Mouse (Mus musculus) midbrain, embryonic 12.5 days (tissue): ENCODE measurements around the gene Abtb2. TPM values are rescaled to one million over a fixed set of nuclear protein-coding genes. Genes with fewer than 3 reads are reported as not detected.

Experiments
- ATAC-seq: fragments of 200-750 bp; cut with Nextera tagmentation; 2 replicates; pipeline ENCODE4 v1.8.0; 2017; ENCODE audit warnings: low read depth, moderate TSS enrichment, moderate library complexity; ENCODE audit not compliant: low FRiP score
- H3K27ac ChIP-seq: fragments of 300-500 bp; sonication (generic); replicated peaks from 2 replicates; pipeline ENCODE4 v1.5.1; 2016; ENCODE audit warnings: mild to moderate bottlenecking
- H3K27me3 ChIP-seq: fragments of 300-500 bp; sonication (generic); 2 replicates; pipeline ENCODE4 v1.6.1; 2016; ENCODE audit warnings: mild to moderate bottlenecking
- H3K36me3 ChIP-seq: fragments of 300-500 bp; sonication (generic); 2 replicates; pipeline ENCODE4 v1.6.1; 2016
- H3K4me1 ChIP-seq: fragments of 300-500 bp; sonication (generic); 2 replicates; pipeline ENCODE4 v1.6.1; 2016
- H3K4me2 ChIP-seq: fragments of 300-500 bp; sonication (generic); replicated peaks from 2 replicates; pipeline ENCODE4 v1.6.1; 2016; ENCODE audit warnings: mild to moderate bottlenecking, moderate library complexity
- H3K4me3 ChIP-seq: fragments of 300-500 bp; sonication (generic); 2 replicates; pipeline ENCODE4 v1.5.1; 2016; ENCODE audit warnings: mild to moderate bottlenecking
- H3K9ac ChIP-seq: fragments of 300-500 bp; sonication (generic); replicated peaks from 2 replicates; pipeline ENCODE4 v1.6.1; 2016; ENCODE audit warnings: mild to moderate bottlenecking, moderate library complexity
- H3K9me3 ChIP-seq: fragments of 300-500 bp; sonication (generic); 2 replicates; pipeline ENCODE4 v1.6.1; 2016; ENCODE audit warnings: mild to moderate bottlenecking
- WGBS: fragments of 180-500 bp; shearing (Covaris S2); methylation state at CpG from one replicate; pipeline ENCODE4 v1.1.7; 2016; 5-methylcytosine and 5-hydroxymethylcytosine counted together
- polyA plus RNA-seq: library from polyadenylated mRNA; unstranded; fragments of >200 nt; fragmentation: Nextera tagmentation; extraction: Ambion mirVana; gene quantifications from 2 replicates; pipeline ENCODE4 v1.2.1, GENCODE M21; 2016

Abtb2 gene
- polyA plus RNA-seq, 1 experiment from 2014 or later = 20.7 TPM

- no peak for ATAC-seq
Observed at GRCm38 (mm10) chr2:103703336-103703735, 137.2 kb downstream of the Abtb2 start.

GRCm38 (mm10) chr2:103703865-103704264 lies 137.8 kb downstream of the Abtb2 start:
- no peak for ATAC-seq

More at GRCm38 (mm10) chr2:103703336-103703735, 137.2 kb downstream of the Abtb2 start:
- Histone ChIP-seq H3K4me3 (no peak overlapping the region), H3K9ac (no peak overlapping the region), H3K4me2 (no peak overlapping the region), H3K36me3 (peaks cover 38% of the 10 kb centered on the region), H3K27ac (no peak overlapping the region), H3K9me3 (no peaks in the 10 kb centered on the region), H3K4me1 (peaks cover 10% of the 10 kb centered on the region), H3K27me3 (no peaks in the 10 kb centered on the region)
- WGBS = 81% methylated on average over 10 of the region's 10 CpGs

GRCm38 (mm10) chr2:103705826-103706225 lies 139.7 kb downstream of the Abtb2 start:
- Histone ChIP-seq H3K4me2 (no peak overlapping the region), H3K4me1 (peaks cover 10% of the 10 kb centered on the region), H3K9me3 (no peaks in the 10 kb centered on the region), H3K27me3 (no peaks in the 10 kb centered on the region), H3K27ac (no peak overlapping the region), H3K4me3 (no peak overlapping the region), H3K36me3 (peaks cover 58% of the 10 kb centered on the region), H3K9ac (no peak overlapping the region)
- no peak for ATAC-seq
- 89% methylated on average over 4 of the region's 4 CpGs for WGBS

More at GRCm38 (mm10) chr2:103703865-103704264, 137.8 kb downstream of the Abtb2 start:
- Histone ChIP-seq H3K4me3 (no peak overlapping the region), H3K9me3 (no peaks in the 10 kb centered on the region), H3K36me3 (peaks cover 42% of the 10 kb centered on the region), H3K9ac (no peak overlapping the region), H3K4me1 (peaks cover 10% of the 10 kb centered on the region), H3K27me3 (no peaks in the 10 kb centered on the region), H3K4me2 (no peak overlapping the region), H3K27ac (no peak overlapping the region)
- WGBS = 89% methylated on average over 4 of the region's 4 CpGs

GRCm38 (mm10) chr2:103706226-103706625 lies 140.1 kb downstream of the Abtb2 start:
- Histone ChIP-seq H3K27me3 (no peaks in the 10 kb centered on the region), H3K9me3 (no peaks in the 10 kb centered on the region), H3K27ac (no peak overlapping the region), H3K4me1 (peaks cover 10% of the 10 kb centered on the region), H3K4me2 (no peak overlapping the region), H3K9ac (no peak overlapping the region), H3K36me3 (peaks cover 62% of the 10 kb centered on the region), H3K4me3 (no peak overlapping the region)
- ATAC-seq = peak; percentile 63; the same call in 1 of the 2 replicates
- 60% methylated on average over 11 of the region's 11 CpGs for WGBS

- WGBS = 84% methylated on average over 6 of the region's 6 CpGs
Observed at GRCm38 (mm10) chr2:103707056-103707776, 141.1 kb downstream of the Abtb2 start.

GRCm38 (mm10) chr2:103710849-103711248 lies 144.7 kb downstream of the Abtb2 start:
- no peak overlapping the region for H3K4me3 ChIP-seq
- no peak overlapping the region for H3K9ac ChIP-seq
- 97% methylated on average over 7 of the region's 7 CpGs for WGBS
- H3K36me3 ChIP-seq = peaks cover 64% of the 10 kb centered on the region
- no peak overlapping the region for H3K4me2 ChIP-seq
- no peak overlapping the region for H3K27ac ChIP-seq
- no peak for ATAC-seq
- peaks cover 9% of the 10 kb centered on the region for H3K4me1 ChIP-seq
- H3K27me3 ChIP-seq = no peaks in the 10 kb centered on the region
- no peaks in the 10 kb centered on the region for H3K9me3 ChIP-seq

More at GRCm38 (mm10) chr2:103707056-103707776, 141.1 kb downstream of the Abtb2 start:
- Histone ChIP-seq H3K4me1 (peaks cover 10% of the 10 kb centered on the region), H3K9me3 (no peaks in the 10 kb centered on the region), H3K9ac (no peak overlapping the region), H3K4me3 (no peak overlapping the region), H3K27ac (no peak overlapping the region), H3K4me2 (no peak overlapping the region), H3K36me3 (peaks cover 67% of the 10 kb centered on the region), H3K27me3 (no peaks in the 10 kb centered on the region)
- no peak for ATAC-seq

- Histone ChIP-seq H3K9ac (no peak overlapping the region), H3K36me3 (peaks cover 68% of the 10 kb centered on the region)
Observed at GRCm38 (mm10) chr2:103713831-103714230, 147.7 kb downstream of the Abtb2 start.

GRCm38 (mm10) chr2:103714412-103714811 lies 148.3 kb downstream of the Abtb2 start:
- Histone ChIP-seq H3K4me1 (no peaks in the 10 kb centered on the region), H3K36me3 (peaks cover 63% of the 10 kb centered on the region), H3K9me3 (no peaks in the 10 kb centered on the region), H3K4me2 (no peak overlapping the region), H3K9ac (no peak overlapping the region), H3K4me3 (no peak overlapping the region), H3K27ac (no peak overlapping the region), H3K27me3 (no peaks in the 10 kb centered on the region)
- 72% methylated on average over 4 of the region's 4 CpGs for WGBS
- no peak for ATAC-seq

More at GRCm38 (mm10) chr2:103713831-103714230, 147.7 kb downstream of the Abtb2 start:
- Histone ChIP-seq H3K4me1 (no peaks in the 10 kb centered on the region), H3K9me3 (no peaks in the 10 kb centered on the region), H3K27ac (no peak overlapping the region), H3K27me3 (no peaks in the 10 kb centered on the region), H3K4me3 (no peak overlapping the region), H3K4me2 (no peak overlapping the region)
- no peak for ATAC-seq
- WGBS = 87% methylated on average over 7 of the region's 7 CpGs

- Histone ChIP-seq H3K27ac (no peak overlapping the region), H3K4me1 (no peaks in the 10 kb centered on the region), H3K4me2 (no peak overlapping the region), H3K27me3 (no peaks in the 10 kb centered on the region), H3K9me3 (no peaks in the 10 kb centered on the region), H3K36me3 (peaks cover 70% of the 10 kb centered on the region), H3K9ac (no peak overlapping the region), H3K4me3 (no peak overlapping the region)
- peak; percentile 81 for ATAC-seq
- WGBS = 58% methylated on average over 8 of the region's 8 CpGs
Observed at GRCm38 (mm10) chr2:103718594-103719291, 152.6 kb downstream of the Abtb2 start.

- WGBS = 83% methylated on average over 7 of the region's 7 CpGs
- Histone ChIP-seq H3K9ac (no peak overlapping the region), H3K36me3 (peaks cover 75% of the 10 kb centered on the region), H3K27ac (no peak overlapping the region), H3K4me3 (no peak overlapping the region), H3K4me1 (no peaks in the 10 kb centered on the region), H3K4me2 (no peak overlapping the region), H3K9me3 (no peaks in the 10 kb centered on the region), H3K27me3 (no peaks in the 10 kb centered on the region)
- peak; percentile 25 for ATAC-seq
Observed at GRCm38 (mm10) chr2:103719292-103719646, 153.2 kb downstream of the Abtb2 start.

- Histone ChIP-seq H3K4me2 (no peak overlapping the region), H3K27ac (no peak overlapping the region)
- WGBS = 83% methylated on average over 2 of the region's 2 CpGs
Observed at GRCm38 (mm10) chr2:103724521-103724920, 158.4 kb downstream of the Abtb2 start.

GRCm38 (mm10) chr2:103728027-103728540 lies 162.0 kb downstream of the Abtb2 start:
- no peak overlapping the region for H3K4me3 ChIP-seq
- H3K4me1 ChIP-seq = no peaks in the 10 kb centered on the region
- H3K4me2 ChIP-seq = no peak overlapping the region
- ATAC-seq = no peak
- no peak overlapping the region for H3K9ac ChIP-seq
- H3K27me3 ChIP-seq = no peaks in the 10 kb centered on the region
- H3K27ac ChIP-seq = no peak overlapping the region
- H3K9me3 ChIP-seq = no peaks in the 10 kb centered on the region
- WGBS = 88% methylated on average over 12 of the region's 12 CpGs
- H3K36me3 ChIP-seq = peaks cover 92% of the 10 kb centered on the region

More at GRCm38 (mm10) chr2:103724521-103724920, 158.4 kb downstream of the Abtb2 start:
- H3K27me3 ChIP-seq = no peaks in the 10 kb centered on the region
- no peaks in the 10 kb centered on the region for H3K4me1 ChIP-seq
- no peak for ATAC-seq
- peaks cover 90% of the 10 kb centered on the region for H3K36me3 ChIP-seq
- no peak overlapping the region for H3K4me3 ChIP-seq
- H3K9me3 ChIP-seq = no peaks in the 10 kb centered on the region
- H3K9ac ChIP-seq = no peak overlapping the region
